Mouse (Mus musculus) spleen, adult 18-20 months (tissue): ENCODE measurements around the gene Cetn3.

Experiments
- DNase-seq, 2 experiments: peaks; one replicate each; pipeline ENCODE4 v3.0.0; 2022; ENCODE audit warnings: mixed read lengths in 2 of 2

The Cetn3 gene

GRCm38 (mm10) chr13:81824576-81825330, 41.9 kb downstream of the Cetn3 start:
- no peak for DNase-seq

DNA sequence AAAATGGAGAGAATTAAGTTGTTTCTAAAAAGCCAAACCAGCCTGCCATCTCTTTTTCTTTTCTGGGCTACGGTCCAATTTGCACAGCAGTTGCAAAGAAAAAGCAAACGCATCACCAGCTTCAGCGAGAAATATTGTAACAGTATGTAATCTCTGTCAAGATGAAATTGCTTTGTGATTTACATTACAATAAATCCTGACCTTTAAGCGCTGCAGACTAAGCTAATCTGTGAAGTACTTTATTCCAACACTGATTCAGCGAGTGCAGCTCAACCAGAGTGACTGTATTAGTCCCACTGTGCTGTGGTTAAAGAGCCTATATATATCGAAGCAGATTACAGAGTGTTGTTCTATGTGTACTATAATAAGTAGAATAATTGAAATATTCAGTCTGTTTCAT, 45.6 kb downstream of the Cetn3 start:
- DNase-seq = no peak

GRCm38 (mm10) chr13:81831838-81832237, 49.0 kb downstream of the Cetn3 start:
- no peak for DNase-seq

- DNase-seq = no peak
Measured at GRCm38 (mm10) chr13:81836386-81837177, 53.7 kb downstream of the Cetn3 start.

DNA sequence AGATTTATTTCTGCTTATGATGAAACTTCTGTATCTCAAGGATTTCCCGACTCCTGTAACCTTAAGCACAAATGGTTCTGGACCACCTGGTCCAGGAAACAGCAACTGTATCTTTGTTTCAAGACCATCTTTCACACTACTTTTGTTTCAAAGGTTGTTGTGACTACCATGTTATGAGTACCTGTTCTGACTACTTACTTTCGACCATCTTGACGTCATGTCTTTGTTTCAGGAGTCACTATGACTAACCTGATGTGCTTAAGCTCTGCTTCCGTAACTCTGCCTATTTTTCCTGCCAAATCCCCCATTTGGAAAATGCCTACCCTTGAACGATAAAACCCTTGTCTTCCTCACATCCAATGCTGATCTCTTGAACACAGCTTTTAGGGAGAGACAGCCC, 55.1 kb downstream of the Cetn3 start:
- no peak for DNase-seq

GRCm38 (mm10) chr13:81838948-81839347, 56.1 kb downstream of the Cetn3 start:
- DNase-seq = no peak

- no peak for DNase-seq
Measured at GRCm38 (mm10) chr13:81840246-81840645, 57.4 kb downstream of the Cetn3 start.

DNA sequence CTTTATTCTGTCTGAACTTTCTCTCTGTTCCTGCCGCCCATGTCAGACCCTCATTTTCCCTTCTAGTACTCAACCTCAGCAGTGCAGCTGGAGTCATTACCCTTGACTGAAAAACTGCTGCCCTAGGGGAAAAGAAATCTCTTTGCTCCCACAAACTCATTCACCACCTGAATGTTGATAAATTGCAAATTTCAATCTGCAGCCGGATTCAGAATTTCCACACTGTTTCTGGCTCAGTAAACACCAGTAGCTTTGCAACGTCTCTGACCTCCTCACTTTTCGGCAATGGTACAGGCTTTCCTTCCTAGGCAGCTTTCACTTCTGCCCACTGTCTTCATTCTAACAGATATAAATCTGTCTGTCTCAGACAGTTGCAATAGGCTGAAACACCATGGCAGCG, 57.8 kb downstream of the Cetn3 start:
- no peak for DNase-seq

- DNase-seq = no peak
Measured at GRCm38 (mm10) chr13:81842278-81842677, 59.4 kb downstream of the Cetn3 start.
